ENCODE assay signal across 22 mouse cellular contexts in the genomic region with DNA sequence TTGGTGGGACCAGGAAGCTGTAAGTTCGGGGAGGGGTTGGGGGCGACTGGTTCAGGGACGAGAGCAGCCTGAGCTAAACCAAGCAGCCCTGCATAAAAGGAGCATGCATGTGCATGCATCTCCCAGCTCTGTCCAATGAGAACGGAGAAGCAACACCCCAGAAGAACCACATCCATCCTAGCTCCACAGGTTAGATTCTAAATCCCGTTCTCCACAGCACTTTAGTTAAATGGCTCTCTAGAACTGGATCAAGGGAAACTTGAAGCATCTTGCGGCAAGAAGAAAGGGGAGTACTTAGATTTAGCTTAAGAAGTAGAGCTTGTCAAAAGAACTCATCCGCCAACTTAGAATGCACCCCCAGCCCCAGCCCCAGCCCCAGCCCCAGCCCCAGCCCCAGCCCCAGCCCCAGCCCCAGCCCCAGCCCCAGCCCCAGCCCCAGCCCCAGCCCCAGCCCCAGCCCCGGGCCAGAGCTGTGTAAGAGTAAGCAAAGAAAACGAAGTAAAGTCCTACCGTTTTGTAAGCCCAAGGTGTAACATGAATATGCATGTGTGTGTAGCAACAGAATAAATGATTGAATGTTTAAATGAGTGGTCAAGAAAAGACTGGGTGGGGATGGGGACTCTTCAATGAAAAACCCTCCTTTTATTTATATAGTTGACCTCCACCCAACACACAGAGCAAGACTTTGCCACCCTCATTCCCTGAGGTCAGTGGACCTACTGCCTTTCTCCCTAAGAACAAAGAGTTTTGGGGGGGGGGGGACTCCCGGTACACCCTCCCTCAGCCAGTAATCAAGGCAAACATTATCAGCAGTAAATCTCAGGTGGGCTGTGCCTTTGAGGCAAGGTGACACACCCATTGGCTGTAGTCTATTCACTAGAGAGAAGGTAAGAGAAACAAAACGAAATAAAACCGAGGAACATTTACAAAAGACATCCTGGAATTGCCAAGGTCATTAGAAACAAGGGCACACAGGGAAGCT. TPM values are rescaled to one million over a fixed set of nuclear protein-coding genes. Genes with fewer than 3 reads are reported as not detected.
DNase-seq lines count a peak whose midpoint lies in the region; ATAC-seq and TF ChIP-seq lines count a peak whose summit lies in the region.
"Had no signal": no experiment of that assay in that cellular context is flagged by ENCODE, and none has a peak within 500 bp of the region (broad histone marks: within the 10 kb centered on the region; RNA-seq: fewer than 3 reads in every experiment).

No protein-coding gene starts in this region.

- 72% methylated on average over 13 of the region's 13 CpGs for WGBS in heart, embryonic 13.5 days
- 77% methylated on average over 13 of the region's 13 CpGs for WGBS in heart, embryonic 12.5 days
- WGBS in heart, postnatal 0 days, result 69% methylated on average over 13 of the region's 13 CpGs

- no peaks in the 10 kb centered on the region for H3K27me3 ChIP-seq in heart, embryonic 13.5 days (replicated peaks)
- H3K27me3 ChIP-seq in heart, embryonic 12.5 days (replicated peaks), result no peaks in the 10 kb centered on the region
- H3K27me3 ChIP-seq in heart, postnatal 0 days (ENCODE audit: control insufficient read depth, insufficient read depth, low read length), result no peaks in the 10 kb centered on the region
- H3K27me3 ChIP-seq: CH12.LX; embryonic facial prominence, embryonic 15.5 days; hindbrain, embryonic 15.5 days; Patski had no signal

- no peak for DNase-seq in heart, postnatal 0 days (ENCODE audit: low spot score)
- DNase-seq in heart, adult 8-10 months (ENCODE audit: low spot score), result no peak
- DNase-seq in ES-CJ7 (ENCODE audit: low read depth, low spot score), result peak; percentile 92
- no peak for DNase-seq in spleen, adult 12 weeks (ENCODE audit: low spot score)
- DNase-seq: adrenal gland, adult 8-10 months; adrenal gland, postnatal 36 days; cerebellum, adult 2 months; cerebellum, postnatal 10 days; gastrocnemius, postnatal 10 days; heart, postnatal 10 days; kidney, adult 8-10 months had no signal

- peaks cover 68% of the 10 kb centered on the region for H3K4me1 ChIP-seq in heart, embryonic 13.5 days
- H3K4me1 ChIP-seq in heart, embryonic 12.5 days (replicated peaks), result peaks cover 62% of the 10 kb centered on the region
- H3K4me1 ChIP-seq in heart, postnatal 0 days (ENCODE audit: control insufficient read depth, insufficient read depth), result peaks cover 61% of the 10 kb centered on the region

- no peaks in the 10 kb centered on the region for H3K9me3 ChIP-seq in heart, embryonic 13.5 days
- H3K9me3 ChIP-seq in heart, embryonic 12.5 days (replicated peaks), result no peaks in the 10 kb centered on the region
- H3K9me3 ChIP-seq in heart, postnatal 0 days (replicated peaks; ENCODE audit: control insufficient read depth, low read length), result no peaks in the 10 kb centered on the region
- H3K9me3 ChIP-seq: embryonic facial prominence, embryonic 15.5 days; forebrain, embryonic 10.5 days; hindbrain, embryonic 15.5 days had no signal

- no peak for TF ChIP-seq CTCF in heart, postnatal 0 days (IDR thresholded peaks at IDR 0.05; ENCODE audit: low read depth)

- H3K4me2 ChIP-seq in heart, embryonic 13.5 days, result no peak overlapping the region
- no peak overlapping the region for H3K4me2 ChIP-seq in heart, embryonic 12.5 days
- no peak overlapping the region for H3K4me2 ChIP-seq in heart, postnatal 0 days (ENCODE audit: low read depth, low read length)
- H3K4me2 ChIP-seq: embryonic facial prominence, embryonic 15.5 days; hindbrain, embryonic 15.5 days had no signal

- no peak for ATAC-seq in heart, embryonic 13.5 days (ENCODE audit: extremely low read depth, insufficient number of reproducible peaks, low FRiP score, low TSS enrichment)
- ATAC-seq in heart, embryonic 12.5 days (ENCODE audit: insufficient number of reproducible peaks, low FRiP score), result no peak
- no peak for ATAC-seq in heart, postnatal 0 days (ENCODE audit: insufficient read depth, low read depth)
- ATAC-seq in frontal cortex, adult (ENCODE audit: low TSS enrichment), result no peak
- ATAC-seq: forebrain, embryonic 14.5 days; intestine, embryonic 16.5 days; Patski had no signal

- no peaks in the 10 kb centered on the region for H3K36me3 ChIP-seq in heart, embryonic 13.5 days
- no peaks in the 10 kb centered on the region for H3K36me3 ChIP-seq in heart, embryonic 12.5 days
- H3K36me3 ChIP-seq in heart, postnatal 0 days (replicated peaks; ENCODE audit: control insufficient read depth, insufficient read depth, low read length), result no peaks in the 10 kb centered on the region
- H3K36me3 ChIP-seq: embryonic facial prominence, embryonic 15.5 days; forebrain, embryonic 10.5 days; hindbrain, embryonic 15.5 days had no signal

- TF ChIP-seq EP300 in heart, postnatal 0 days (IDR thresholded peaks at IDR 0.05; ENCODE audit: low read depth), result no peak

- peak overlapping the region; percentile 20; the same call in 1 of the 2 replicates for H3K27ac ChIP-seq in heart, embryonic 13.5 days (replicated peaks)
- H3K27ac ChIP-seq in heart, embryonic 12.5 days (ENCODE audit: poor library complexity, severe bottlenecking), result no peak overlapping the region
- H3K27ac ChIP-seq in heart, postnatal 0 days (ENCODE audit: low read depth), result peak overlapping the region; percentile 76
- H3K27ac ChIP-seq: embryonic facial prominence, embryonic 15.5 days; forebrain, embryonic 10.5 days; hindbrain, embryonic 15.5 days had no signal

- no peak overlapping the region for H3K9ac ChIP-seq in heart, embryonic 13.5 days
- H3K9ac ChIP-seq in heart, embryonic 12.5 days, result no peak overlapping the region
- no peak overlapping the region for H3K9ac ChIP-seq in heart, postnatal 0 days (replicated peaks; ENCODE audit: low read depth, low read length)
- H3K9ac ChIP-seq: embryonic facial prominence, embryonic 15.5 days; hindbrain, embryonic 15.5 days had no signal

- no peak overlapping the region for H3K4me3 ChIP-seq in heart, embryonic 13.5 days
- H3K4me3 ChIP-seq in heart, embryonic 12.5 days, result no peak overlapping the region
- H3K4me3 ChIP-seq in heart, postnatal 0 days (ENCODE audit: low read depth, low read length), result no peak overlapping the region
- H3K4me3 ChIP-seq: embryonic facial prominence, embryonic 15.5 days; erythroblast, embryonic 14.5 days; forebrain, embryonic 10.5 days; hindbrain, embryonic 15.5 days had no signal

RNA-seq across cellular contexts. Expression of a gene that starts 46.1 kb away (rescaled TPM):
- polyA plus RNA-seq in heart, embryonic 13.5 days (2015; fragmentation: Nextera tagmentation; extraction: Ambion mirVana), result 32.9 and 37.0 TPM in 2 replicates
- polyA plus RNA-seq in heart, embryonic 12.5 days (2016; fragmentation: Nextera tagmentation; extraction: Ambion mirVana), result 41.5 and 44.9 TPM in 2 replicates
- 359 and 460 TPM in 2 replicates for total RNA-seq in heart, postnatal 0 days (2014; rRNA removed; ENCODE audit: low replicate concordance)
- 47.6 and 54.8 TPM in 2 replicates for polyA plus RNA-seq in heart, postnatal 0 days (2015; fragmentation: Nextera tagmentation; extraction: Ambion mirVana)
- total RNA-seq in heart, adult 8-10 months (2022), result 100 to 1,000 TPM; 453 to 510 (median 503) TPM
